Mouse (Mus musculus): ENCODE measurements around the gene Eva1b.

DNA sequence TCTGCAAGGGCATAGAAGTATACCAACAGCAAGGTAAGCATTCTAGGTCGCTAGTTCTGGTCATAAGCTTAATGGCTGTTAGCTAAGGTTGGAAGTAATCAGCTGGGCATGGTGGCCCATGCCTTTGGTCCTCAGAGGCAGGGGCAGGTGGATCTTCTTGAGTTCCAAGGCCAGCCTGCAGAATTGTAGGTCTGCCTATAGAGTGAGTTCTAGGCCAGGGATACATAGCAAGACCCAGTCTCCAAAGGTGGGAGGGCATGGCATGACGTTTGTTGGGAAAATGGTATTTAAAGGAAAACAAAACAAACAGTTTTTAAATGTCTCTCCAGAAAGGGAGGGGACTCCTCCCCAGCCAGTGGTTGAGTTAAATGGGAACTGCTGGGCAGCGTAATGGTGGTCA, 46.8 kb upstream of the Eva1b start:
- TF ChIP-seq CTCF (IDR thresholded peaks at IDR 0.05) (no peak), EP300 (IDR thresholded peaks at IDR 0.05) (no peak)

Data from lung, postnatal 0 days (tissue).